Mouse (Mus musculus): ENCODE results near the gene Cd164l2. TPM values are rescaled to one million over a fixed set of nuclear protein-coding genes. Genes with fewer than 3 reads are reported as not detected.
A peak's percentile ranks its signal among the peaks of the same experiment; 100 is the strongest.

The Cd164l2 gene
- polyA plus RNA-seq, 1 experiment from 2014 or later = 0.93 TPM

DNA sequence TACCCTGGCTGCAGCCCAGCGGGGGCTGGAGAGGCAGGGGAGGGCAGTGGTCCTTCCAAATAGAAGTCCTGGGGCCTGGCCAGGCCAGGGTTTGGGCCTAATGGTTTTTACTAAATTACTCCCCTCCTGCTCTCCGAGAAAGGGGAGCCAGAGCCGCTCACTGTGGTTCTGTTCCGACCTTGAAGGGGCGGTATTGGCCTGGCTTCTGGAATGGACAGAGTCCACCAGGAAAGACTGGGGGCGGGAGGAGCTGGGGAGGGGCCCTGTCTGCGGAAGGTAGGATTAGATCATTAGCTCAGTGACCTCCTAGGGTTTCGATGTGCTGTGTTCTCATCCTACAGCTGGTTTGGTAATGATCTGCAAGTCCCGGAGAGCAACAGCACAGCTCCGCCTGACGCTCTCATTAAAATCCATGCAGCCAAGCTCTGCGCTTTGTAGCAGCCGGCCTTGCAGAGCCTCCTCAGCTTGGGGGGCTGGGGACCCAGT lies 14.1 kb upstream of the Cd164l2 start:
- peak; percentile 36; the same call in 1 of the 2 replicates for ATAC-seq (ENCODE audit: low FRiP score)
- peak; percentile 36 for DNase-seq (ENCODE audit: low spot score)

DNA sequence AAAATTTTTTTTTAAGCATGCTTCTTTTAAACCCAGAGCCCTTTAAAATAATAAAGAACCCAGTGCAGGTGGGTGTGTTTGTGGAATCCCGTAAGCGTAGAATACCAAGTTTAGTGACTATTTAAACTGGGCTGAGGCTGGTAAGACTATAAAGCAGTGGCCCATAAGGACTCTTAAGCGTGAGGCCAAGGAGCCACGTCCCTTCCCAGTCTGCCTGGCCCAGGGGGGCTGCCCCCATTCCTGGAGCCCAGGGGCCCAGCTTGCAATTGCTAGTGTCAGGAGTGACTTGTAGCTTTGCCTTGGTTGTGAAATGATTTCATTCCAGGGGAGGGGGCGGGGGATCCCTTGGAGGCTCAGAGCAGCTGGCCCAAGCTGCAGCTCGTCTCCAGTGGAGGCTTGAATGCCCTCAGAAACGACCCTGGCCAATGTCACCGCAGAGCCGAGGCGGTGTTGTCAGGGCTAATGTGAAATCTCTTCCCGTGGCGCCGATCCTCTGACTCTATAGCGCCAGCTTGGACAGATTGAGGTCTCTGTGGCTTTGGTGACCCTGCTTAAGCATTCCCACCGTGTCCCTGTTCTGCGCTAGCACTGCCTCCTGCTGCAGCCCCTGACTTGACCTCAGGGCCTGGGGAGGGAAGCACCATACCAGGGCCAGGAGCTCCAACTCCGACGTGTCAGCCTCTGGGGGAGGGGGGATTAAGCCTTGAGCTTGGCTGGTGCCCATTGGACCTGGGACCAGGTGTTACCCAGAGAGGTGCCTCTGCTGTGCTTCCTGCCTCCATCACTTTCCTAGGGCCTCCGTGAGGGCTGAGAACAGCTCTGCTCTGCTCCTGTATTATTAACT lies 13.4 kb upstream of the Cd164l2 start:
- Histone ChIP-seq H3K36me3 (ENCODE audit: control insufficient read depth, insufficient read depth, low read length) (no peaks in the 10 kb centered on the region), H3K4me2 (replicated peaks; ENCODE audit: low read depth, low read length) (no peak overlapping the region), H3K9me3 (ENCODE audit: control insufficient read depth, low read length) (no peaks in the 10 kb centered on the region), H3K27ac (ENCODE audit: low read depth, low read length) (peak overlapping the region; percentile 64), H3K4me3 (ENCODE audit: low read depth, low read length) (no peak overlapping the region), H3K4me1 (replicated peaks; ENCODE audit: control insufficient read depth, insufficient read depth, low read length) (peaks cover 25% of the 10 kb centered on the region), H3K27me3 (ENCODE audit: control insufficient read depth, insufficient read depth, low read length) (no peaks in the 10 kb centered on the region), H3K9ac (ENCODE audit: low read depth, low read length) (peak overlapping the region; percentile 17)
- 15% methylated on average over 19 of the region's 19 CpGs for WGBS
- DNase-seq (ENCODE audit: low spot score) (peak; percentile 67), ATAC-seq (ENCODE audit: low FRiP score) (peak; percentile 39; the same call in 1 of the 2 replicates)

More for the DNA sequence above, 14.1 kb upstream of the Cd164l2 start:
- Histone ChIP-seq H3K9ac (ENCODE audit: low read depth, low read length) (no peak overlapping the region), H3K4me1 (replicated peaks; ENCODE audit: control insufficient read depth, insufficient read depth, low read length) (peaks cover 25% of the 10 kb centered on the region), H3K9me3 (ENCODE audit: control insufficient read depth, low read length) (no peaks in the 10 kb centered on the region), H3K27me3 (ENCODE audit: control insufficient read depth, insufficient read depth, low read length) (no peaks in the 10 kb centered on the region), H3K27ac (ENCODE audit: low read depth, low read length) (peak overlapping the region; percentile 64), H3K4me3 (ENCODE audit: low read depth, low read length) (no peak overlapping the region), H3K4me2 (replicated peaks; ENCODE audit: low read depth, low read length) (no peak overlapping the region), H3K36me3 (ENCODE audit: control insufficient read depth, insufficient read depth, low read length) (no peaks in the 10 kb centered on the region)
- 15% methylated on average over 13 of the region's 13 CpGs for WGBS

DNA sequence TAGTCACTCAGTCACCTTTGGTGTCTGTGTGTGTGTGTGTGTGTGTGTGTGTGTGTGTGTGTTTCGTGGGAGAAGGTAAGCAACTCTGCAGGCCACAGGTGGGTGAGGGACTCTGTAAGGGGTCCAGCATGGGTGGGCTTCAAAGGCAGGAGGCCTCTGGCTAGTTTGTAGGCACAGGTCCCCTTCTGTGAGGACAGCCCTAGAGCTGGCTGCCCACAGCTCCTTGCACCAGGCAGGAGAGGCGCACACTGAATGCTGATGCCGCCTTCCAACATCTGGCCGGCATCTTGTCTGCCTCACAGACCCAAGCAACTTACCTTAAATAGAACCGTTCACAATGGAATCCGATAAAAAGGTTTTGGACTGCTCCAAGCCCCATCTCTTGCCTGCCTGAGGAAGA lies 12.2 kb upstream of the Cd164l2 start:
- peaks cover 25% of the 10 kb centered on the region for H3K4me1 ChIP-seq (replicated peaks; ENCODE audit: control insufficient read depth, insufficient read depth, low read length)
- H3K4me2 ChIP-seq (replicated peaks; ENCODE audit: low read depth, low read length) = no peak overlapping the region
- H3K9ac ChIP-seq (ENCODE audit: low read depth, low read length) = no peak overlapping the region
- no peak overlapping the region for H3K4me3 ChIP-seq (ENCODE audit: low read depth, low read length)
- ATAC-seq (ENCODE audit: low FRiP score) = no peak
- H3K9me3 ChIP-seq (ENCODE audit: control insufficient read depth, low read length) = no peaks in the 10 kb centered on the region
- 71% methylated on average over 6 of the region's 6 CpGs for WGBS
- H3K27me3 ChIP-seq (ENCODE audit: control insufficient read depth, insufficient read depth, low read length) = no peaks in the 10 kb centered on the region
- DNase-seq (ENCODE audit: low spot score) = no peak
- H3K27ac ChIP-seq (ENCODE audit: low read depth, low read length) = no peak overlapping the region
- no peaks in the 10 kb centered on the region for H3K36me3 ChIP-seq (ENCODE audit: control insufficient read depth, insufficient read depth, low read length)

DNA sequence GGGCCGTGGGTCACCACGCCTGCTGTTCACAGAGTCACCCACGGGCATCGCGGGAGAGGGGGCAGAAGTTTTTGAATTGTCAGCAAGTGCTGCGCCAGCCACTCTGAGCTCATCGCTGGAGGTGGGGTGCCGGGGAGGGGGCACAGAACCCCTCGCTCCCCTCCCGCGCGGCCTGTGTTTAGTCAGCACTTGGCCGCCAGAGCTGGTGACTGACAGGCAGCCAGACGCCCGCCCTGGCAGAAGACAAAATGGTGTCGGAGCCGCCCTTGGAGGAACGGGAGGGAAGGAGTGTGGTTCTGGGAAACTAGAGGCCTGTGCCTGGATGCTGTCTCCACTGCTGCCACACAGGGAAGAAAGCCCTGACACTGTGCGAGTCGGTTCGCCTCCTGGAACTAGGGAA lies 11.6 kb upstream of the Cd164l2 start:
- WGBS = 28% methylated on average over 21 of the region's 21 CpGs
- Histone ChIP-seq H3K4me3 (ENCODE audit: low read depth, low read length) (no peak overlapping the region), H3K9me3 (ENCODE audit: control insufficient read depth, low read length) (no peaks in the 10 kb centered on the region), H3K4me2 (replicated peaks; ENCODE audit: low read depth, low read length) (no peak overlapping the region), H3K9ac (ENCODE audit: low read depth, low read length) (peak overlapping the region; percentile 31; the same call in 1 of the 2 replicates), H3K27ac (ENCODE audit: low read depth, low read length) (0 out of 2 replicates have a peak overlapping the region, but pooled peaks have one; percentile 17), H3K4me1 (replicated peaks; ENCODE audit: control insufficient read depth, insufficient read depth, low read length) (peaks cover 25% of the 10 kb centered on the region), H3K36me3 (ENCODE audit: control insufficient read depth, insufficient read depth, low read length) (no peaks in the 10 kb centered on the region), H3K27me3 (ENCODE audit: control insufficient read depth, insufficient read depth, low read length) (no peaks in the 10 kb centered on the region)
- DNase-seq (ENCODE audit: low spot score) (peak; percentile 36), ATAC-seq (ENCODE audit: low FRiP score) (no peak)

DNA sequence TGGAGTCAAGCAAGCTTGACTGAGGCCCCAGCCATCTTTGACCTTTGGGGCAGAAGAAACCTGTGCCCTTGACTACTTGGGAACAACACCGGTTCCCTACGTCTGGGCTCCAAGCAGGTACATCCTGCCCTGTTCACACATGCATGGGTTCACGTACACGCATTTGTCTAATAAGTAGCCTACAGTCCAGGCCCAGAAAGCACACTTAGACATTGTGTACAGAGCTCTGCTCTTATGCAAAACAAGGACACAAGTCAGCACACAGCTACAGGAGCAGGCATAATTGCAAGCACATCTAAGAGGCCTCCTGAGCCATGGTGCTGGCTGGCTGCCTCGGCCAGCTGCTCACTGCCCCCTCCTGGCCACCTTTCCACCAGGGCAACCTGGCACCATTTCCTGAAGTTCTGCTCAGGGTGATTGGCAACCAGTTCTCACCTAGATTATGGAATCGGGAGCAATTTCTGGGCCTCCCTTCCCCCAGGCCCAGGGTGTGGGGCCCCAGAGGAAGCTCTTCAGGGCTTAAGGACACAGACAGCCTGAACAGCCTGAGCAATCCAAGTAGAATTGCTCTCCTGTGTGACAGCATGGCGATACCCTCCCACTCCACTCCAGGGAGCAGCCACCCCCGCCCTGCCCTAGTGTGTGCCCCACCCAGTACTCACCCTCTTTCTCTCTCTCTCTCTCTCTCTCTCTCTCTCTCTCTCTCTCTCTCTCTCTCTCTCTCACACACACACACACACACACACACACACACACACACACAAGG lies 10.7 kb upstream of the Cd164l2 start:
- peaks cover 25% of the 10 kb centered on the region for H3K4me1 ChIP-seq (replicated peaks; ENCODE audit: control insufficient read depth, insufficient read depth, low read length)
- no peak overlapping the region for H3K4me2 ChIP-seq (replicated peaks; ENCODE audit: low read depth, low read length)
- H3K27me3 ChIP-seq (ENCODE audit: control insufficient read depth, insufficient read depth, low read length) = no peaks in the 10 kb centered on the region
- ATAC-seq (ENCODE audit: low FRiP score) (no peak), DNase-seq (ENCODE audit: low spot score) (peak; percentile 38)
- no peaks in the 10 kb centered on the region for H3K9me3 ChIP-seq (ENCODE audit: control insufficient read depth, low read length)
- H3K27ac ChIP-seq (ENCODE audit: low read depth, low read length) = no peak overlapping the region
- no peak overlapping the region for H3K4me3 ChIP-seq (ENCODE audit: low read depth, low read length)
- WGBS = 71% methylated on average over 8 of the region's 8 CpGs
- no peaks in the 10 kb centered on the region for H3K36me3 ChIP-seq (ENCODE audit: control insufficient read depth, insufficient read depth, low read length)
- no peak overlapping the region for H3K9ac ChIP-seq (ENCODE audit: low read depth, low read length)

DNA sequence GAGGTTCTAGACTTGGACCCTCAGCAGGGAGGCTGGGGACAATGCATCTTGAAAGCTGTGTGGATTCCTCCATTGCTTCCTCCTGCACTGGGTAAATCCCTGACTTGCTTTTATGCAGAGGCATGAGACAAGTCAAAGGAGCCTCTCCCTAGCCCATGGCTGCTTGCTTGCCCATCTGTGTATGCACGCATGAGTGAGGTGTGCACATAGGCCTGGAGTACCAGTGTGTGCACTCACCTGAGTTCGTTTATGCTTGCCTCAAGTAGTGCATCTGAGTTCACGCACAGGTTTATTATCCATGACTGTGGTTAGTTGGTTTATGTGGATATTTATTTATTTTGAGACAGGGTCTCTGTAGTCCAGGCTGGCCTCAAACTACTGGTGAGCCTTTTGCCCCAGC lies 9.7 kb upstream of the Cd164l2 start:
- H3K4me3 ChIP-seq (ENCODE audit: low read depth, low read length) = no peak overlapping the region
- no peak overlapping the region for H3K27ac ChIP-seq (ENCODE audit: low read depth, low read length)
- H3K4me1 ChIP-seq (replicated peaks; ENCODE audit: control insufficient read depth, insufficient read depth, low read length) = peaks cover 21% of the 10 kb centered on the region
- H3K4me2 ChIP-seq (replicated peaks; ENCODE audit: low read depth, low read length) = no peak overlapping the region
- DNase-seq (ENCODE audit: low spot score) (no peak), ATAC-seq (ENCODE audit: low FRiP score) (no peak)
- 89% methylated on average over 3 of the region's 3 CpGs for WGBS
- H3K9me3 ChIP-seq (ENCODE audit: control insufficient read depth, low read length) = no peaks in the 10 kb centered on the region
- H3K27me3 ChIP-seq (ENCODE audit: control insufficient read depth, insufficient read depth, low read length) = no peaks in the 10 kb centered on the region
- no peaks in the 10 kb centered on the region for H3K36me3 ChIP-seq (ENCODE audit: control insufficient read depth, insufficient read depth, low read length)
- H3K9ac ChIP-seq (ENCODE audit: low read depth, low read length) = no peak overlapping the region

DNA sequence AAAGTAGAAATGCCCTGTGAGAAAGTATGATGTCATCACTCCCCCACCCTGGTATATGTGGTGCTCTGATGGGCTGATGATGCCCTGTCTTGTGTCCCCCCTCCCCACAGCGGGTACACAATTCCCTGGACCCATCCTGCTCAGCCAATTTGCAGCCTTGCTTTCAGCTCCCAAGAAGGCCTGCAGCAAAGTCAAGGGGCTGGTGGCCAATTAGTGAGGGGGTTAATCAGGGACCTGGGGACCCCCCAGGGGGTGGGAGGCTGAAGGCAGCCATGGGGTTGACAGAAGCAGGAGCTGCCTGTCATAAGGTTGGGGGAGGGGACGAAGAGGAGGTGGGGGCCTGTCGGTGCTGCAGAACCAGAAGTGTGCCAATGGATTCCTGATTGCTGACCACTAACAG lies 8.3 kb upstream of the Cd164l2 start:
- H3K36me3 ChIP-seq (ENCODE audit: control insufficient read depth, insufficient read depth, low read length) = no peaks in the 10 kb centered on the region
- DNase-seq (ENCODE audit: low spot score) = no peak
- H3K27me3 ChIP-seq (ENCODE audit: control insufficient read depth, insufficient read depth, low read length) = no peaks in the 10 kb centered on the region; the same call in 1 of the 2 replicates
- H3K4me1 ChIP-seq (replicated peaks; ENCODE audit: control insufficient read depth, insufficient read depth, low read length) = peaks cover 13% of the 10 kb centered on the region
- H3K4me3 ChIP-seq (ENCODE audit: low read depth, low read length) = no peak overlapping the region
- no peak overlapping the region for H3K9ac ChIP-seq (ENCODE audit: low read depth, low read length)
- H3K27ac ChIP-seq (ENCODE audit: low read depth, low read length) = no peak overlapping the region
- 58% methylated on average over 3 of the region's 3 CpGs for WGBS
- no peak for ATAC-seq (ENCODE audit: low FRiP score)
- no peak overlapping the region for H3K4me2 ChIP-seq (replicated peaks; ENCODE audit: low read depth, low read length)
- no peaks in the 10 kb centered on the region for H3K9me3 ChIP-seq (ENCODE audit: control insufficient read depth, low read length)

DNA sequence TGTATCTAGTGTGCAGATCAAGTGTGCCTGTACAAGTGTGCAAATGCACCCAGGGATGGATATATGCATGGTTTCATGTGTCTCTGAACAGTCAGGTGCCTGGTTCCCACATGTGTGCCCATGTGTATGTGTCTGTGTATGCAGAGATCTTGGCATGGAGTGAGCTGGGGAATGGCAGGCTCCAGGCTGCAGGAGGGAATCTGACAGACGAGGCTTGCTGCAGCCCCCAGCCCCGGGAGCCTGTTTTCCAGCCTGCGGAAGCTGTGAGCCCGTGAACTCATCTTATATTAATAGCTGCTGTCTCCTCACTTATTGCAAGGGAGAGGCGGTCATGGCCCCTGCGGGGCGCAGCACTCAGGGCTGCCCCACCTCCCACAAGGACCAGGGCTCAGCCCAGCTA lies 7.6 kb upstream of the Cd164l2 start:
- Histone ChIP-seq H3K4me3 (ENCODE audit: low read depth, low read length) (no peak overlapping the region), H3K4me2 (replicated peaks; ENCODE audit: low read depth, low read length) (no peak overlapping the region), H3K27me3 (ENCODE audit: control insufficient read depth, insufficient read depth, low read length) (no peaks in the 10 kb centered on the region; the same call in 1 of the 2 replicates), H3K36me3 (ENCODE audit: control insufficient read depth, insufficient read depth, low read length) (no peaks in the 10 kb centered on the region), H3K9me3 (ENCODE audit: control insufficient read depth, low read length) (no peaks in the 10 kb centered on the region), H3K27ac (ENCODE audit: low read depth, low read length) (peak overlapping the region; percentile 58), H3K4me1 (replicated peaks; ENCODE audit: control insufficient read depth, insufficient read depth, low read length) (peaks cover 9% of the 10 kb centered on the region), H3K9ac (ENCODE audit: low read depth, low read length) (no peak overlapping the region)
- DNase-seq (ENCODE audit: low spot score) = no peak
- no peak for ATAC-seq (ENCODE audit: low FRiP score)
- WGBS = 33% methylated on average over 7 of the region's 7 CpGs
